Comparison of ENCODE assay signal across 8 mouse cellular contexts in genomic region chr17:31295215-31295891, GRCm38 (mm10). TPM values are rescaled to one million over a fixed set of nuclear protein-coding genes. Genes with fewer than 3 reads are reported as not detected.
A peak's percentile ranks its signal among the peaks of the same experiment; 100 is the strongest.
DNase-seq lines count a peak whose midpoint lies in the region; ATAC-seq and TF ChIP-seq lines count a peak whose summit lies in the region.

No protein-coding gene starts in this region.

- no peaks in the 10 kb centered on the region for H3K9me3 ChIP-seq in forebrain, embryonic 12.5 days
- H3K9me3 ChIP-seq in intestine, postnatal 0 days (ENCODE audit: control insufficient read depth): no peaks in the 10 kb centered on the region

- peak overlapping the region; percentile 70; the same call in 1 of the 2 replicates for H3K27ac ChIP-seq in forebrain, embryonic 12.5 days
- H3K27ac ChIP-seq in intestine, postnatal 0 days (ENCODE audit: low read depth, low read length): peak overlapping the region; percentile 83

- peak overlapping the region; percentile 58 for H3K4me3 ChIP-seq in forebrain, embryonic 12.5 days (replicated peaks)
- H3K4me3 ChIP-seq in intestine, postnatal 0 days (ENCODE audit: low read depth, low read length): peak overlapping the region; percentile 60

- DNase-seq in cerebellum, postnatal 10 days: peak; percentile 67 to 75
- DNase-seq in cerebellum, adult 8-10 months: no peak
- peak; percentile 79 for DNase-seq in lung, postnatal 36 days
- peak; percentile 59 for DNase-seq in spleen, adult 12 weeks (ENCODE audit: low spot score)
- no peak for DNase-seq in left cerebral cortex, adult 18-20 months (ENCODE audit: low spot score in 2 of 2)

- peak; percentile 67 for ATAC-seq in activated CD4-positive, CD25-positive, alpha-beta regulatory T cell, adult 4 months
- ATAC-seq in forebrain, embryonic 12.5 days (ENCODE audit: low FRiP score): 0 out of 2 replicates have a peak, but pooled peaks have one; percentile 18
- ATAC-seq in intestine, postnatal 0 days: peak; percentile 23; the same call in 1 of the 2 replicates

- peaks cover 23% of the 10 kb centered on the region; the same call in 1 of the 2 replicates for H3K27me3 ChIP-seq in forebrain, embryonic 12.5 days
- H3K27me3 ChIP-seq in intestine, postnatal 0 days (replicated peaks; ENCODE audit: control insufficient read depth, insufficient read depth, low read length): no peaks in the 10 kb centered on the region

- no peaks in the 10 kb centered on the region for H3K36me3 ChIP-seq in forebrain, embryonic 12.5 days (replicated peaks)
- H3K36me3 ChIP-seq in intestine, postnatal 0 days (ENCODE audit: control insufficient read depth, insufficient read depth): no peaks in the 10 kb centered on the region

- H3K4me2 ChIP-seq in forebrain, embryonic 12.5 days: peak overlapping the region; percentile 87
- peak overlapping the region; percentile 93 for H3K4me2 ChIP-seq in intestine, postnatal 0 days (replicated peaks; ENCODE audit: low read depth)

- peaks cover 25% of the 10 kb centered on the region for H3K4me1 ChIP-seq in forebrain, embryonic 12.5 days
- no peaks in the 10 kb centered on the region for H3K4me1 ChIP-seq in intestine, postnatal 0 days (replicated peaks; ENCODE audit: control insufficient read depth, insufficient read depth, low read length)

- peak overlapping the region; percentile 66 for H3K9ac ChIP-seq in forebrain, embryonic 12.5 days
- H3K9ac ChIP-seq in intestine, postnatal 0 days (ENCODE audit: low read depth, low read length): no peak overlapping the region

- WGBS in forebrain, embryonic 12.5 days: 23% methylated on average over 25 of the region's 25 CpGs
- WGBS in intestine, postnatal 0 days: 43% methylated on average over 25 of the region's 25 CpGs

- peak; percentile 71 for TF ChIP-seq CTCF in intestine, postnatal 0 days (IDR thresholded peaks at IDR 0.05; ENCODE audit: low read depth)

RNA-seq across cellular contexts. Expression of gene Slc37a1, which starts 8.8 kb away (rescaled TPM):
- 10 to 100 TPM; 20.5 to 26.2 TPM for polyA plus RNA-seq in activated CD4-positive, CD25-positive, alpha-beta regulatory T cell, adult 4 months (2017; shearing (Covaris generic))
- polyA plus RNA-seq in forebrain, embryonic 12.5 days (2016; fragmentation: Nextera tagmentation; extraction: Ambion mirVana): 9.4 and 10.7 TPM in 2 replicates
- polyA plus RNA-seq in intestine, postnatal 0 days (2015; fragmentation: Nextera tagmentation; extraction: Ambion mirVana): 16.5 and 17.1 TPM in 2 replicates
- 10 to 100 TPM; 10.2 to 10.7 TPM for total RNA-seq in left cerebral cortex, adult 18-20 months (2021)

RNA-seq across cellular contexts. Expression of gene Rsph1, which starts 18.2 kb away (rescaled TPM):
- 1 to 10 TPM in 1 of 2 experiments, under 1 TPM in 1; 0.86 to 2.7 TPM for polyA plus RNA-seq in activated CD4-positive, CD25-positive, alpha-beta regulatory T cell, adult 4 months (2017; shearing (Covaris generic))
- polyA plus RNA-seq in forebrain, embryonic 12.5 days (2016; fragmentation: Nextera tagmentation; extraction: Ambion mirVana): 2.6 and 3.8 TPM in 2 replicates
- polyA plus RNA-seq in intestine, postnatal 0 days (2015; fragmentation: Nextera tagmentation; extraction: Ambion mirVana): 0.54 and 0.66 TPM in 2 replicates
- total RNA-seq in left cerebral cortex, adult 18-20 months (2021): 10 to 100 TPM; 15.4 to 16.8 TPM

Comparison
In these comparisons a context has a peak if more than half of its experiments do, and no peak if none do; other contexts are left out.
1. DNase-seq: peak in cerebellum, postnatal 10 days (2 of 2), lung, postnatal 36 days (single experiment) and spleen, adult 12 weeks (single experiment); none in cerebellum, adult 8-10 months (single experiment) and left cerebral cortex, adult 18-20 months (0 of 2).
2. Peak in every context shown above with its lines, with median percentiles within 50 percentile points of each other: ATAC-seq.